Mouse (Mus musculus): Measurements from ENCODE around the gene Nifk.

Nifk gene

GRCm38 (mm10) chr1:118377784-118378183, 56.1 kb downstream of the Nifk start:
- ATAC-seq (ENCODE audit: insufficient number of reproducible peaks, low FRiP score, low TSS enrichment), result no peak

GRCm38 (mm10) chr1:118380105-118380786, 58.6 kb downstream of the Nifk start:
- ATAC-seq (ENCODE audit: insufficient number of reproducible peaks, low FRiP score, low TSS enrichment), result no peak
